Mouse (Mus musculus) ES-Bruce4 (cell line): Measurements from ENCODE around the gene 1700028J19Rik. TPM values are rescaled to one million over a fixed set of nuclear protein-coding genes. Genes with fewer than 3 reads are reported as not detected.
A peak's percentile ranks its signal among the peaks of the same experiment; 100 is the strongest.

ENCODE experiments used
- H3K27ac ChIP-seq: 2 replicates; pipeline ENCODE4 v1.5.1; 2012; ENCODE audit warnings: low read length, inconsistent platforms; ENCODE audit not compliant: insufficient read depth
- H3K27me3 ChIP-seq: 2 replicates; pipeline ENCODE4 v1.6.1; 2012; ENCODE audit warnings: mild to moderate bottlenecking, low read length, inconsistent platforms; ENCODE audit not compliant: control insufficient read depth, poor library complexity, insufficient read depth, severe bottlenecking
- H3K36me3 ChIP-seq: 2 replicates; pipeline ENCODE4 v1.6.1; 2012; ENCODE audit warnings: inconsistent platforms, mild to moderate bottlenecking, low read length, moderate library complexity; ENCODE audit not compliant: control insufficient read depth, poor library complexity, insufficient read depth, severe bottlenecking
- H3K4me1 ChIP-seq: one replicate; pipeline ENCODE4 v1.8.1; 2011; ENCODE audit warnings: low read length; ENCODE audit not compliant: control insufficient read depth, insufficient read depth
- H3K4me3 ChIP-seq: 2 replicates; pipeline ENCODE4 v1.5.1; 2011; ENCODE audit warnings: low read depth, mild to moderate bottlenecking, low read length
- H3K9ac ChIP-seq: 2 replicates; pipeline ENCODE4 v1.6.1; 2012; ENCODE audit warnings: low read depth, mild to moderate bottlenecking, inconsistent platforms; ENCODE audit not compliant: poor library complexity, severe bottlenecking
- H3K9me3 ChIP-seq: replicated peaks from 2 replicates; pipeline ENCODE4 v1.6.1; 2012; ENCODE audit warnings: mild to moderate bottlenecking, low read length, inconsistent platforms; ENCODE audit not compliant: control insufficient read depth, poor library complexity, insufficient read depth, severe bottlenecking
- CTCF ChIP-seq: IDR thresholded peaks from one replicate; pipeline ENCODE4 v1.8.1; 2011; ENCODE audit warnings: low read depth, low read length
- EP300 ChIP-seq: IDR thresholded peaks from 2 replicates; pipeline ENCODE4 v1.6.1; 2011; ENCODE audit warnings: low read depth, low read length; ENCODE audit not compliant: insufficient read depth
- POLR2A ChIP-seq: IDR thresholded peaks from one replicate; pipeline ENCODE4 v1.8.1; 2011; ENCODE audit warnings: low read length; ENCODE audit not compliant: insufficient read depth
- polyA plus RNA-seq: library from polyadenylated mRNA; stranded (reverse); fragments of >200 nt; gene quantifications from 2 replicates; pipeline ENCODE4 v1.2.4, GENCODE M21; 2011; ENCODE audit warnings: low read depth; ENCODE audit not compliant: missing spikeins, insufficient read depth, insufficient read length

1700028J19Rik gene
- polyA plus RNA-seq, 1 experiment: 1.3 TPM

DNA sequence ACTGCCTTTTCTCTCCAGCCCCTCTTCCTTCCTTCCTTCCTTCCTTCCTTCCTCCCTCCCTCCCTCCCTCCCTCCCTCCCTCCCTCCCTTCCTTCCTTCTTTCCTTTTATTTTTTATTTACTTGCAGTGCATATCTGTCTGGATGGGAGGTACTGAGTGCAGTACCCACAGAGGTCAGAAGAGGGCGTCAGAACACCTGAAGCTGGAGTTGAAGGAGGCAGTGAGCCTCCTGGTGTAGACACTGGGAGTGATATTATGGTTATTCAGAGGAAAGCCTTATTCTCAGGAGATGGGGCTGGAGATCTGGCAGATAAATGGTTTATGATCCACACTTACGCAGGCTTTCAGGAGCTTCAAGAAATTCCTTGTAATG, 30.7 kb upstream of the 1700028J19Rik start:
- Histone ChIP-seq H3K4me3 (no peak overlapping the region), H3K36me3 (no peaks in the 10 kb centered on the region), H3K27ac (no peak overlapping the region), H3K9me3 (no peaks in the 10 kb centered on the region), H3K27me3 (no peaks in the 10 kb centered on the region), H3K4me1 (peaks cover 2% of the 10 kb centered on the region), H3K9ac (no peak overlapping the region)
- peak; percentile 79 for TF ChIP-seq CTCF
- no peak for TF ChIP-seq POLR2A
- no peak for TF ChIP-seq EP300

GRCm38 (mm10) chr7:44276461-44277249, 30.2 kb upstream of the 1700028J19Rik start:
- H3K4me3 ChIP-seq: no peak overlapping the region
- peaks cover 2% of the 10 kb centered on the region for H3K4me1 ChIP-seq
- no peak overlapping the region for H3K9ac ChIP-seq
- H3K36me3 ChIP-seq: no peaks in the 10 kb centered on the region
- no peaks in the 10 kb centered on the region for H3K9me3 ChIP-seq
- TF ChIP-seq EP300 (no peak), POLR2A (peak; percentile 67), CTCF (no peak)
- H3K27ac ChIP-seq: peak overlapping the region; percentile 88
- no peaks in the 10 kb centered on the region for H3K27me3 ChIP-seq

DNA sequence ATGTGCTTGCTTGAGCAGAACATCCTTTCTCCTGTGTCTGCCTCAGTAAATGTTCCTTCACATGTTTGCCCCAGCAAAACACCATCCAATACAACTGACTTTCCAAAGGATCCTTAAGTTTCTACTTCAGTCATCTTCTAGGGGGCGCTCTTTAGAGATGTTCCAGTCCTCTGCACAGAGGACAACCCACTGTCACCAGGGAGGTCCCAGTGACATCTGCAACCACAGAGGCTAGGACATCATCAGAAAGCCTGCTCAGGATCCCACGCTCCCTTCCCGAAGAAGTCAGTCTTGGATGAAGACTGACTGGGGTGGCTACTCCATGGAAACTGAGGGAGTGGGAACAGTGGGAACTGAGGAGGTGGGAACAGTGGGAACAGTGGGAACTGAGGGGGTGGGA, 29.1 kb upstream of the 1700028J19Rik start:
- H3K4me1 ChIP-seq: peaks cover 2% of the 10 kb centered on the region
- no peak overlapping the region for H3K9ac ChIP-seq
- no peaks in the 10 kb centered on the region for H3K36me3 ChIP-seq
- no peak overlapping the region for H3K4me3 ChIP-seq
- TF ChIP-seq EP300: no peak
- peak; percentile 27 for TF ChIP-seq CTCF
- no peak for TF ChIP-seq POLR2A
- no peak overlapping the region for H3K27ac ChIP-seq
- H3K9me3 ChIP-seq: no peaks in the 10 kb centered on the region
- no peaks in the 10 kb centered on the region for H3K27me3 ChIP-seq

GRCm38 (mm10) chr7:44274096-44274495, 27.6 kb upstream of the 1700028J19Rik start:
- H3K9me3 ChIP-seq: no peaks in the 10 kb centered on the region
- TF ChIP-seq CTCF (no peak), EP300 (no peak), POLR2A (no peak)
- H3K4me3 ChIP-seq: peak overlapping the region; percentile 19; the same call in 1 of the 2 replicates
- no peaks in the 10 kb centered on the region for H3K36me3 ChIP-seq
- peaks cover 2% of the 10 kb centered on the region for H3K4me1 ChIP-seq
- H3K9ac ChIP-seq: no peak overlapping the region
- H3K27ac ChIP-seq: no peak overlapping the region
- no peaks in the 10 kb centered on the region for H3K27me3 ChIP-seq

DNA sequence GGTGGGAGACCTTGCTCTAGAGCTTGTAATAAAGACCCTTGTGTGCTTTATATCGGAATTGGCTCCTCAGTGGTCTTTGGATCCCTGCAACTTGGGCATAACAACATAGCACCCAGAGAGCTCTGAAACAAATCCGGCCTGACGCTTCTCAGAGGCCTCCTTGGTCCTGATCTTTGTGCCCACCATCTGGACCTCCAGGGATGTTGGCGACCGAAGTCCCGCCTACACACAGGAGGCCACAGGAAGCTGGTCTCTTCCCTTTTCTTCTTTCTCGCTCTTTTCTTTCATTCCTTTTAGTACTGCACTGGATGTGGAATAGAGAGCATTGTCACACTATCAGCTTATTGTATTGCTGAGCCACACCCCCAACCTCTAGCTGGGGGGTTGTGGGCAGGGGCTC, 27.0 kb upstream of the 1700028J19Rik start:
- Histone ChIP-seq H3K4me1 (peaks cover 2% of the 10 kb centered on the region), H3K27ac (no peak overlapping the region), H3K9me3 (no peaks in the 10 kb centered on the region), H3K36me3 (no peaks in the 10 kb centered on the region), H3K27me3 (no peaks in the 10 kb centered on the region), H3K4me3 (0 out of 2 replicates have a peak overlapping the region, but pooled peaks have one; percentile 19), H3K9ac (0 out of 2 replicates have a peak overlapping the region, but pooled peaks have one; percentile 23)
- TF ChIP-seq CTCF (no peak), POLR2A (no peak), EP300 (no peak)

GRCm38 (mm10) chr7:44272546-44272945, 26.1 kb upstream of the 1700028J19Rik start:
- peaks cover 2% of the 10 kb centered on the region for H3K4me1 ChIP-seq
- H3K9me3 ChIP-seq: no peaks in the 10 kb centered on the region
- no peak overlapping the region for H3K4me3 ChIP-seq
- no peaks in the 10 kb centered on the region for H3K27me3 ChIP-seq
- H3K36me3 ChIP-seq: no peaks in the 10 kb centered on the region
- TF ChIP-seq EP300: no peak
- TF ChIP-seq POLR2A: no peak
- TF ChIP-seq CTCF: no peak
- no peak overlapping the region for H3K9ac ChIP-seq
- H3K27ac ChIP-seq: no peak overlapping the region
